Mouse (Mus musculus): ENCODE measurements at regions not wholly inside any gene's neighbourhood (a gene's known extent, or its start where the extent isn't known, plus 50 kb on each side); places are given as distances from the start of the nearest gene placed in this dataset.

DNA sequence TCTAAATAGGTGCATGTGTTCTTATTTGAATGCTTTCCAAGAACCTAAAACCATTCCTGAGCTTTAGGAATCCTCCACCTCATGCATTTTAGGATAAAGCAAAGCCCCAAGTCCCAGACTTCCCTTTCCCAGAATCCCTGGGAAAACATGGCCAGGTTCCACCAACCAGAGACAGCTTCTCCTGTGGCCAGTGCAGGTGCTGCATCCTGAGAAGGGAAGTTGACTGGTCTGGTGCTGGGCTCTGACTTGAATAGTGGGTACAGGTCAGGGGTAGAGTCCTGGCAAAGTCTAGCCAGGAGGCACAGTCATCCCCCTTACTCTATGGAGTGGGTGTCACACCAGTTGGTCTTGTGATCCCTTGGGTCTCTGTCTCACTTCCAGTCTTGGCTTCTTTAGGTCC lies 166.6 kb upstream of the Agap1 start:
- Histone ChIP-seq H3K9me3 (ENCODE audit: control insufficient read depth, low read length) (no peaks in the 10 kb centered on the region), H3K9ac (ENCODE audit: low read depth, low read length, severe bottlenecking) (no peak overlapping the region), H3K27ac (replicated peaks; ENCODE audit: low read depth, low read length) (no peak overlapping the region), H3K27me3 (ENCODE audit: control insufficient read depth, insufficient read depth, low read length) (no peaks in the 10 kb centered on the region), H3K4me3 (replicated peaks; ENCODE audit: low read length) (no peak overlapping the region), H3K4me1 (ENCODE audit: control insufficient read depth, insufficient read depth, low read length) (no peaks in the 10 kb centered on the region), H3K4me2 (replicated peaks; ENCODE audit: low read depth, low read length, severe bottlenecking) (no peak overlapping the region), H3K36me3 (ENCODE audit: control insufficient read depth, insufficient read depth, low read length) (no peaks in the 10 kb centered on the region)
- TF ChIP-seq POLR2A (IDR thresholded peaks at IDR 0.05; ENCODE audit: borderline replicate concordance, extremely low read depth, insufficient read depth, insufficient read length) = no peak
- ATAC-seq (ENCODE audit: low FRiP score, low read depth) (no peak), DNase-seq (ENCODE audit: low spot score) (no peak)

DNA sequence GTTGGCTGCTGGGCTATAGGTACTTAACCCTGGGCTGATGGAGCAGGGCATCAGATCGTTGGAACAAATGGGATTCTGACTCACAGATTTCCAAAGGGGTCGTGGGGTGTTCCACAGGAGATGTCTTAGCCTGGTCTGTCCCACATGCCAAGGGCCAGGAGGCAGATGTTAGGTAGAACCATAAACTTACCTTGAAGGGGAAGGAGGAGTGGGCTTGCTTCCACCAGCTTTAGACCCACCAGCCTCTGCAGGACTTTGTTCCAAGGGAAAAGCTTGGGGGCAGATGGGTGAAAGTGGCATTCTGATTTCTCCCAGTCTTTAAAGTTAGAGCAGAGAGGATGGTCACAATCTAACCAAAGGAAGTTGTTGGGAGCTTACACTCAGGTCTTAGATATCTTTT lies 165.7 kb upstream of the Agap1 start:
- no peak overlapping the region for H3K27ac ChIP-seq (replicated peaks; ENCODE audit: low read depth, low read length)
- WGBS = 84% methylated on average over 2 of the region's 2 CpGs
- no peaks in the 10 kb centered on the region for H3K36me3 ChIP-seq (ENCODE audit: control insufficient read depth, insufficient read depth, low read length)
- H3K4me2 ChIP-seq (replicated peaks; ENCODE audit: low read depth, low read length, severe bottlenecking) = no peak overlapping the region
- DNase-seq (ENCODE audit: low spot score) (no peak), ATAC-seq (ENCODE audit: low FRiP score, low read depth) (no peak)
- no peaks in the 10 kb centered on the region for H3K4me1 ChIP-seq (ENCODE audit: control insufficient read depth, insufficient read depth, low read length)
- no peaks in the 10 kb centered on the region for H3K9me3 ChIP-seq (ENCODE audit: control insufficient read depth, low read length)
- no peak for TF ChIP-seq POLR2A (IDR thresholded peaks at IDR 0.05; ENCODE audit: borderline replicate concordance, extremely low read depth, insufficient read depth, insufficient read length)
- no peak overlapping the region for H3K9ac ChIP-seq (ENCODE audit: low read depth, low read length, severe bottlenecking)
- no peak overlapping the region for H3K4me3 ChIP-seq (replicated peaks; ENCODE audit: low read length)
- H3K27me3 ChIP-seq (ENCODE audit: control insufficient read depth, insufficient read depth, low read length) = no peaks in the 10 kb centered on the region

- ATAC-seq (ENCODE audit: low FRiP score, low read depth) (no peak), DNase-seq (ENCODE audit: low spot score) (no peak)
- 68% methylated on average over 3 of the region's 3 CpGs for WGBS
- Histone ChIP-seq H3K27me3 (ENCODE audit: control insufficient read depth, insufficient read depth, low read length) (no peaks in the 10 kb centered on the region), H3K4me2 (replicated peaks; ENCODE audit: low read depth, low read length, severe bottlenecking) (no peak overlapping the region), H3K4me1 (ENCODE audit: control insufficient read depth, insufficient read depth, low read length) (no peaks in the 10 kb centered on the region), H3K27ac (replicated peaks; ENCODE audit: low read depth, low read length) (no peak overlapping the region), H3K36me3 (ENCODE audit: control insufficient read depth, insufficient read depth, low read length) (no peaks in the 10 kb centered on the region), H3K4me3 (replicated peaks; ENCODE audit: low read length) (no peak overlapping the region), H3K9me3 (ENCODE audit: control insufficient read depth, low read length) (no peaks in the 10 kb centered on the region), H3K9ac (ENCODE audit: low read depth, low read length, severe bottlenecking) (no peak overlapping the region)
- no peak for TF ChIP-seq POLR2A (IDR thresholded peaks at IDR 0.05; ENCODE audit: borderline replicate concordance, extremely low read depth, insufficient read depth, insufficient read length)
Observed at GRCm38 (mm10) chr1:89296691-89297090, 157.9 kb upstream of the Agap1 start.

- Histone ChIP-seq H3K4me3 (replicated peaks; ENCODE audit: low read length) (no peak overlapping the region), H3K9me3 (ENCODE audit: control insufficient read depth, low read length) (no peaks in the 10 kb centered on the region), H3K27me3 (ENCODE audit: control insufficient read depth, insufficient read depth, low read length) (no peaks in the 10 kb centered on the region), H3K9ac (ENCODE audit: low read depth, low read length, severe bottlenecking) (no peak overlapping the region), H3K36me3 (ENCODE audit: control insufficient read depth, insufficient read depth, low read length) (no peaks in the 10 kb centered on the region), H3K27ac (replicated peaks; ENCODE audit: low read depth, low read length) (no peak overlapping the region), H3K4me2 (replicated peaks; ENCODE audit: low read depth, low read length, severe bottlenecking) (no peak overlapping the region), H3K4me1 (ENCODE audit: control insufficient read depth, insufficient read depth, low read length) (no peaks in the 10 kb centered on the region)
- no peak for DNase-seq (ENCODE audit: low spot score)
- no peak for ATAC-seq (ENCODE audit: low FRiP score, low read depth)
- WGBS = 83% methylated on average over 11 of the region's 11 CpGs
- no peak for TF ChIP-seq POLR2A (IDR thresholded peaks at IDR 0.05; ENCODE audit: borderline replicate concordance, extremely low read depth, insufficient read depth, insufficient read length)
Observed at GRCm38 (mm10) chr1:89297766-89298165, 156.8 kb upstream of the Agap1 start.

GRCm38 (mm10) chr1:89301151-89301550 lies 153.5 kb upstream of the Agap1 start:
- DNase-seq (ENCODE audit: low spot score) (no peak), ATAC-seq (ENCODE audit: low FRiP score, low read depth) (no peak)

GRCm38 (mm10) chr1:89302368-89302951 lies 152.1 kb upstream of the Agap1 start:
- Histone ChIP-seq H3K27me3 (ENCODE audit: control insufficient read depth, insufficient read depth, low read length) (no peaks in the 10 kb centered on the region), H3K9ac (ENCODE audit: low read depth, low read length, severe bottlenecking) (no peak overlapping the region), H3K36me3 (ENCODE audit: control insufficient read depth, insufficient read depth, low read length) (no peaks in the 10 kb centered on the region), H3K4me3 (replicated peaks; ENCODE audit: low read length) (no peak overlapping the region), H3K27ac (replicated peaks; ENCODE audit: low read depth, low read length) (no peak overlapping the region), H3K4me1 (ENCODE audit: control insufficient read depth, insufficient read depth, low read length) (no peaks in the 10 kb centered on the region), H3K4me2 (replicated peaks; ENCODE audit: low read depth, low read length, severe bottlenecking) (no peak overlapping the region), H3K9me3 (ENCODE audit: control insufficient read depth, low read length) (no peaks in the 10 kb centered on the region; the same call in 1 of the 2 replicates)
- no peak for TF ChIP-seq POLR2A (IDR thresholded peaks at IDR 0.05; ENCODE audit: borderline replicate concordance, extremely low read depth, insufficient read depth, insufficient read length)
- ATAC-seq (ENCODE audit: low FRiP score, low read depth) (no peak), DNase-seq (ENCODE audit: low spot score) (no peak)
- WGBS = 72% methylated on average over 19 of the region's 20 CpGs

More at GRCm38 (mm10) chr1:89301151-89301550, 153.5 kb upstream of the Agap1 start:
- Histone ChIP-seq H3K4me3 (replicated peaks; ENCODE audit: low read length) (no peak overlapping the region), H3K9me3 (ENCODE audit: control insufficient read depth, low read length) (no peaks in the 10 kb centered on the region), H3K27me3 (ENCODE audit: control insufficient read depth, insufficient read depth, low read length) (no peaks in the 10 kb centered on the region), H3K27ac (replicated peaks; ENCODE audit: low read depth, low read length) (no peak overlapping the region), H3K36me3 (ENCODE audit: control insufficient read depth, insufficient read depth, low read length) (no peaks in the 10 kb centered on the region), H3K4me1 (ENCODE audit: control insufficient read depth, insufficient read depth, low read length) (no peaks in the 10 kb centered on the region), H3K9ac (ENCODE audit: low read depth, low read length, severe bottlenecking) (no peak overlapping the region), H3K4me2 (replicated peaks; ENCODE audit: low read depth, low read length, severe bottlenecking) (no peak overlapping the region)
- 88% methylated on average over 6 of the region's 6 CpGs for WGBS
- TF ChIP-seq POLR2A (IDR thresholded peaks at IDR 0.05; ENCODE audit: borderline replicate concordance, extremely low read depth, insufficient read depth, insufficient read length) = no peak
